Mouse (Mus musculus): ENCODE measurements around the gene Saa3. TPM values are rescaled to one million over a fixed set of nuclear protein-coding genes. Genes with fewer than 3 reads are reported as not detected.
"Not testable (repeated sequence)": the region's sequence is repeated elsewhere in the genome, so short reads cannot be mapped to it uniquely, and the experiment has no call there.

Gene Saa3
- 0.57 TPM in 1 of 2 replicates, not detected in the other for polyA plus RNA-seq (2015; fragmentation: Nextera tagmentation; extraction: Ambion mirVana)

- H3K4me1 ChIP-seq (ENCODE audit: insufficient read depth, low read length): 0 out of 2 replicates have a peak, but pooled peaks cover 2% of the 10 kb centered on the region
- H3K27me3 ChIP-seq (ENCODE audit: insufficient read depth, low read length): no peaks in the 10 kb centered on the region
- no peak within 1 kb of the TSS for H3K9ac ChIP-seq (replicated peaks; ENCODE audit: low read length)
- 88% methylated on average over 5 of the region's 5 CpGs for WGBS
- H3K4me3 ChIP-seq (ENCODE audit: low read length): no peak within 1 kb of the TSS
- no peaks in the 10 kb centered on the region for H3K36me3 ChIP-seq (ENCODE audit: insufficient read depth, low read length)
- no peak within 1 kb of the TSS for H3K4me2 ChIP-seq (replicated peaks; ENCODE audit: low read depth, low read length)
- no peak for ATAC-seq (ENCODE audit: low FRiP score, low TSS enrichment)
- no peaks in the 10 kb centered on the region for H3K9me3 ChIP-seq (ENCODE audit: low read length)
- H3K27ac ChIP-seq (ENCODE audit: low read length): no peak within 1 kb of the TSS
Measured at GRCm38 (mm10) chr7:46715600-46715999, at the start of gene Saa3. TSS of gene Saa3 (minus strand) at chr7:46715700.

GRCm38 (mm10) chr7:46764672-46765071 lies 49.2 kb upstream of the Saa3 start:
- Histone ChIP-seq H3K4me2 (replicated peaks; ENCODE audit: low read depth, low read length) (no peak overlapping the region), H3K9me3 (ENCODE audit: low read length) (no peaks in the 10 kb centered on the region), H3K27ac (ENCODE audit: low read length) (no peak overlapping the region), H3K36me3 (ENCODE audit: insufficient read depth, low read length) (peaks cover 64% of the 10 kb centered on the region), H3K9ac (replicated peaks; ENCODE audit: low read length) (no peak overlapping the region), H3K4me3 (ENCODE audit: low read length) (no peak overlapping the region), H3K27me3 (ENCODE audit: insufficient read depth, low read length) (no peaks in the 10 kb centered on the region), H3K4me1 (ENCODE audit: insufficient read depth, low read length) (no peaks in the 10 kb centered on the region)
- no peak for ATAC-seq (ENCODE audit: low FRiP score, low TSS enrichment)
- WGBS: 94% methylated on average over 8 of the region's 8 CpGs

DNA sequence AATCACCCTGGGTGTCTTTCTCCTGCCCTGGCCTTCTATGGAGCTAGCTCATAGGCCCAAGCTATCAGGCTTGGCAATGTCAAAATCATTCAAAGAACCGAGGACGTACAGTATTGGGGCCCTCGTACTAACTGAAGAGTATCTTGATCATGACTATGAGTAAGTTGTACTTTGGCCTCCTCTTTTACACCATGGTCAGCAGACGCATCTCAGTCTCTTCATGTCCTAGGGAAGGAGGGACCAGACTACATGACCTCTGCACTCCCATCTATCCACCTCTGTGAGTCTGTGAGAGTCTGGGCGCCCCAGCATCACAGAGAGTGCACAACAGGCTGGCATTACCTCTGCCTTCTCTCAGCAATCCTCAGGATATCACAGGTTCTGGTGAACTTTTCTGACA lies 47.1 kb upstream of the Saa3 start:
- Histone ChIP-seq H3K36me3 (ENCODE audit: insufficient read depth, low read length) (peaks cover 53% of the 10 kb centered on the region), H3K9ac (replicated peaks; ENCODE audit: low read length) (no peak overlapping the region), H3K27ac (ENCODE audit: low read length) (no peak overlapping the region), H3K27me3 (ENCODE audit: insufficient read depth, low read length) (no peaks in the 10 kb centered on the region), H3K9me3 (ENCODE audit: low read length) (no peaks in the 10 kb centered on the region), H3K4me1 (ENCODE audit: insufficient read depth, low read length) (no peaks in the 10 kb centered on the region), H3K4me3 (ENCODE audit: low read length) (no peak overlapping the region), H3K4me2 (replicated peaks; ENCODE audit: low read depth, low read length) (no peak overlapping the region)
- 95% methylated on average over 5 of the region's 5 CpGs for WGBS
- ATAC-seq (ENCODE audit: low FRiP score, low TSS enrichment): no peak

GRCm38 (mm10) chr7:46761049-46761795 lies 45.7 kb upstream of the Saa3 start:
- Histone ChIP-seq H3K36me3 (ENCODE audit: insufficient read depth, low read length) (peaks cover 47% of the 10 kb centered on the region), H3K27ac (ENCODE audit: low read length) (no peak overlapping the region), H3K4me2 (replicated peaks; ENCODE audit: low read depth, low read length) (no peak overlapping the region), H3K4me3 (ENCODE audit: low read length) (no peak overlapping the region), H3K4me1 (ENCODE audit: insufficient read depth, low read length) (no peaks in the 10 kb centered on the region), H3K9me3 (ENCODE audit: low read length) (no peaks in the 10 kb centered on the region), H3K27me3 (ENCODE audit: insufficient read depth, low read length) (no peaks in the 10 kb centered on the region), H3K9ac (replicated peaks; ENCODE audit: low read length) (no peak overlapping the region)
- WGBS: 78% methylated on average over 11 of the region's 11 CpGs
- ATAC-seq (ENCODE audit: low FRiP score, low TSS enrichment): no peak

- no peaks in the 10 kb centered on the region for H3K36me3 ChIP-seq (ENCODE audit: insufficient read depth, low read length)
- H3K4me1 ChIP-seq (ENCODE audit: insufficient read depth, low read length): no peaks in the 10 kb centered on the region
- no peak within 1 kb of the TSS for H3K27ac ChIP-seq (ENCODE audit: low read length)
- H3K9ac ChIP-seq (replicated peaks; ENCODE audit: low read length): no peak within 1 kb of the TSS
- H3K9me3 ChIP-seq (ENCODE audit: low read length): no peaks in the 10 kb centered on the region
- no peaks in the 10 kb centered on the region for H3K27me3 ChIP-seq (ENCODE audit: insufficient read depth, low read length)
- WGBS: 64% methylated on average over 3 of the region's 3 CpGs
- H3K4me3 ChIP-seq (ENCODE audit: low read length): no peak within 1 kb of the TSS
- H3K4me2 ChIP-seq (replicated peaks; ENCODE audit: low read depth, low read length): no peak within 1 kb of the TSS
- ATAC-seq (ENCODE audit: low FRiP score, low TSS enrichment): no peak
Measured at GRCm38 (mm10) chr7:46751490-46751889, 36.0 kb upstream of the Saa3 start, which contains the start of gene Saa2. TSS of gene Saa2 (plus strand) at chr7:46751790.

- 44% methylated on average over 3 of the region's 3 CpGs for WGBS
- H3K4me2 ChIP-seq (replicated peaks; ENCODE audit: low read depth, low read length): no peak overlapping the region
- H3K36me3 ChIP-seq (ENCODE audit: insufficient read depth, low read length): no peaks in the 10 kb centered on the region
- H3K9me3 ChIP-seq (ENCODE audit: low read length): no peaks in the 10 kb centered on the region
- H3K27me3 ChIP-seq (ENCODE audit: insufficient read depth, low read length): no peaks in the 10 kb centered on the region
- H3K4me1 ChIP-seq (ENCODE audit: insufficient read depth, low read length): no peaks in the 10 kb centered on the region
- H3K4me3 ChIP-seq (ENCODE audit: low read length): no peak overlapping the region
- no peak for ATAC-seq (ENCODE audit: low FRiP score, low TSS enrichment)
- no peak overlapping the region for H3K9ac ChIP-seq (replicated peaks; ENCODE audit: low read length)
- H3K27ac ChIP-seq (ENCODE audit: low read length): no peak overlapping the region
Measured at GRCm38 (mm10) chr7:46748459-46748858, 33.0 kb upstream of the Saa3 start.

DNA sequence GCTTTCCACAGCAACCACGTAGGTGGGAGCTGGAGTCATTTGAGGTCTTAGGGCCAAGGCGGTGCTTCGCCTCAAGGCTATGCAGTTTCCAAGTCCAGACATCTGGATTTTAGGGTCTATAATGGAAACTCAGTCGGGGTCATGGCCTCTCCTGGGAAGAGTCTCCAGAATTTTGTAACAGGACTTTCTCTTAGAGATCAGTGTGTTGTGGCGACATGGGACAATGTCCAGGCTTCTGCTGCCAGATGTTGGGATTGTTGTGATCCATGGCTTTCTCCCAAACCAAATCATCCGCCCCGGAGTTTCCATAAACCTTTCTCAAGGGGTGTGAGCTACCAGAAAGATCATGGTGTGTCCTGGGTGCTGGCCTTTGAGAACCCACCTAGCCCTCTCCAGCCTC lies 30.9 kb upstream of the Saa3 start:
- Histone ChIP-seq H3K27me3 (ENCODE audit: insufficient read depth, low read length) (no peaks in the 10 kb centered on the region), H3K4me2 (replicated peaks; ENCODE audit: low read depth, low read length) (no peak overlapping the region), H3K4me3 (ENCODE audit: low read length) (no peak overlapping the region), H3K9me3 (ENCODE audit: low read length) (no peaks in the 10 kb centered on the region), H3K9ac (replicated peaks; ENCODE audit: low read length) (no peak overlapping the region), H3K27ac (ENCODE audit: low read length) (no peak overlapping the region), H3K4me1 (ENCODE audit: insufficient read depth, low read length) (no peaks in the 10 kb centered on the region), H3K36me3 (ENCODE audit: insufficient read depth, low read length) (no peaks in the 10 kb centered on the region)
- 82% methylated on average over 7 of the region's 7 CpGs for WGBS
- ATAC-seq (ENCODE audit: low FRiP score, low TSS enrichment): no peak

- 83% methylated on average over 3 of the region's 3 CpGs for WGBS
- no peaks in the 10 kb centered on the region for H3K27me3 ChIP-seq (ENCODE audit: insufficient read depth, low read length)
- H3K36me3 ChIP-seq (ENCODE audit: insufficient read depth, low read length): no peaks in the 10 kb centered on the region
- no peaks in the 10 kb centered on the region for H3K4me1 ChIP-seq (ENCODE audit: insufficient read depth, low read length)
- H3K9ac ChIP-seq (replicated peaks; ENCODE audit: low read length): no peak overlapping the region
- no peaks in the 10 kb centered on the region for H3K9me3 ChIP-seq (ENCODE audit: low read length)
- H3K4me2 ChIP-seq (replicated peaks; ENCODE audit: low read depth, low read length): no peak overlapping the region
- ATAC-seq (ENCODE audit: low FRiP score, low TSS enrichment): no peak
- H3K27ac ChIP-seq (ENCODE audit: low read length): no peak overlapping the region
- no peak overlapping the region for H3K4me3 ChIP-seq (ENCODE audit: low read length)
Measured at GRCm38 (mm10) chr7:46745816-46746215, 30.3 kb upstream of the Saa3 start.

DNA sequence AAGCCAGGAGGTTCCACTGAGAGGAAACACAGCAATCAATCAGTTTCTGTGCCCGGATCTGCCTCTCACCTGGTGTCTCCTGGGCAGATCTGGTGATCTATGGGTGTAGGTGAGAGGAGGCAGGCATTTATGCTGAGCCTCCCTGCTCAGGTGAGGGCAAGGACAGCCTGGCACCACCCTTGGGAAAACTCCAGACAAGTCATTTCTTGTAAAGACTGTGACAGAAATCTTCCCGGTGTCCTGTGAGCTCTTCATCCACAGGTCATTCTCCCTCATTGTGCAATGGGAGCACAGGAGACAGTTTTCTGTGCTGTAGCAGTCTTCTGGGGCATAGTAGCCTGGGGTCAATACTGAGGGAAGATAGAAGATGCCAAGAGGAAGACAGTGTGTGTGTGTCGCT lies 27.4 kb upstream of the Saa3 start, which contains the start of gene Saa1:
TSS of gene Saa1 (minus strand) at position 101 of the 400 bp plus-strand sequence.
- not testable (repeated sequence) for H3K9me3 ChIP-seq (ENCODE audit: low read length); H3K27me3 ChIP-seq (ENCODE audit: insufficient read depth, low read length); H3K4me3 ChIP-seq (ENCODE audit: low read length); H3K4me2 ChIP-seq (replicated peaks; ENCODE audit: low read depth, low read length); H3K27ac ChIP-seq (ENCODE audit: low read length); H3K36me3 ChIP-seq (ENCODE audit: insufficient read depth, low read length); H3K9ac ChIP-seq (replicated peaks; ENCODE audit: low read length); H3K4me1 ChIP-seq (ENCODE audit: insufficient read depth, low read length); ATAC-seq (ENCODE audit: low FRiP score, low TSS enrichment)
- WGBS: 76% methylated on average over 3 of the region's 3 CpGs

- not testable (repeated sequence) for H3K36me3 ChIP-seq (ENCODE audit: insufficient read depth, low read length); H3K4me1 ChIP-seq (ENCODE audit: insufficient read depth, low read length); H3K27ac ChIP-seq (ENCODE audit: low read length); H3K4me2 ChIP-seq (replicated peaks; ENCODE audit: low read depth, low read length); ATAC-seq (ENCODE audit: low FRiP score, low TSS enrichment); H3K27me3 ChIP-seq (ENCODE audit: insufficient read depth, low read length); H3K4me3 ChIP-seq (ENCODE audit: low read length); H3K9me3 ChIP-seq (ENCODE audit: low read length); H3K9ac ChIP-seq (replicated peaks; ENCODE audit: low read length)
- WGBS: 83% methylated on average over 5 of the region's 5 CpGs
Measured at GRCm38 (mm10) chr7:46740041-46740440, 24.5 kb upstream of the Saa3 start.

Data from kidney, embryonic 16.5 days (tissue).